Mouse (Mus musculus): ENCODE measurements around the gene Dtd1. TPM values are rescaled to one million over a fixed set of nuclear protein-coding genes. Genes with fewer than 3 reads are reported as not detected.

Gene Dtd1
- polyA plus RNA-seq (2015; fragmentation: Nextera tagmentation; extraction: Ambion mirVana): 34.6 and 34.9 TPM in 2 replicates

DNA sequence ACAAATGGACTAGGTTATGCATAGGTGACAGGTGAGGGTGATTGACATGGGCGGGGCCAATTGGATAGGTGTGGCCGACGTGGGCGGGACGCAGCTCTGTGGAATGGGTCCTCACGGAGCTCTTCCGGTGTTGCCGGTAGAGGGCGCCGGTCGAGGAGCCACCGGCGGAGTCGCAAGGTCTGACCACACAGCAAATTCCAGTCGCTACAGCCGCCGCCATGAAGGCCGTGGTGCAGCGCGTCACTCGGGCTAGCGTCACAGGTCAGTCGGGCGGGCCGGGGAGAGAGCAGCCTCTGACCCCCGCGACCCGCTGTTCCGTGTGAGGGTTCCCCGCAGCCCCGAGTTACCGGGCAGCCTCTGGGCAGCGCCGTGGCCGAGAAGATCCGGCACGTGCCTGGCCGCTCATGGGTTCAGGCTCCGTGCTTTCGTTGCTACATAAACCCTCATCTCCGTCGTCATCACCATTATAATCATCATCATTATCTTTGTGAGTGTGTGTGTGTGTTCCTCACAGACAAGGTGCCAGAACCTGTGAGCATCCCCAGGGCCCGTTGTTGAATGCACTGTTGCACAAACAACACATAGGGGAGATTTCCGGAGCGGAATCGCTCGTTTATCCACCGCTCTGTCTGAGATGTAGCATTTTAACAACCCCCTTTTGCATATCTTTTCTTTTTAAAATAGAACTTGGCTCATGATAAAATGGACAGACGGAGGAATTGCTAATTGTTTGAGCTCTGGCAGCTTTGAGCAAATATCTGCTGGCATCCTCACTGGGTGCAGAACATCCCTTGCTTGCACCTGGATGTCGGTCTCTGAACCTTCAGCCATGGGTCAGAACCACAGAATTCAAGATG, at the start of gene Dtd1:
Gene Dtd1 (plus strand): TSS at position 67 of the 857 bp plus-strand sequence.
- H3K4me3 ChIP-seq (ENCODE audit: low read depth, low read length): peak within 1 kb of the TSS; percentile 66
- H3K9ac ChIP-seq (ENCODE audit: low read length): peak within 1 kb of the TSS; percentile 86
- no peaks in the 10 kb centered on the region for H3K36me3 ChIP-seq (ENCODE audit: control insufficient read depth, insufficient read depth, low read length)
- no peaks in the 10 kb centered on the region for H3K4me1 ChIP-seq (replicated peaks; ENCODE audit: control insufficient read depth, insufficient read depth)
- ATAC-seq (ENCODE audit: low FRiP score, low TSS enrichment) (peak; percentile 98), DNase-seq (ENCODE audit: low spot score) (peak; percentile 93)
- no peaks in the 10 kb centered on the region for H3K27me3 ChIP-seq (ENCODE audit: control insufficient read depth, insufficient read depth, low read length)
- H3K27ac ChIP-seq (replicated peaks): peak within 1 kb of the TSS; percentile 61; the same call in 1 of the 2 replicates
- H3K4me2 ChIP-seq (replicated peaks; ENCODE audit: low read depth): peak within 1 kb of the TSS; percentile 74
- H3K9me3 ChIP-seq (ENCODE audit: control insufficient read depth, low read length): no peaks in the 10 kb centered on the region
- 2% methylated on average over 50 of the region's 50 CpGs for WGBS
- TF ChIP-seq EP300 (optimal IDR thresholded peaks at IDR 0.05): no peak
- TF ChIP-seq CTCF (IDR thresholded peaks at IDR 0.05; ENCODE audit: low read depth): peak; percentile 88

DNA sequence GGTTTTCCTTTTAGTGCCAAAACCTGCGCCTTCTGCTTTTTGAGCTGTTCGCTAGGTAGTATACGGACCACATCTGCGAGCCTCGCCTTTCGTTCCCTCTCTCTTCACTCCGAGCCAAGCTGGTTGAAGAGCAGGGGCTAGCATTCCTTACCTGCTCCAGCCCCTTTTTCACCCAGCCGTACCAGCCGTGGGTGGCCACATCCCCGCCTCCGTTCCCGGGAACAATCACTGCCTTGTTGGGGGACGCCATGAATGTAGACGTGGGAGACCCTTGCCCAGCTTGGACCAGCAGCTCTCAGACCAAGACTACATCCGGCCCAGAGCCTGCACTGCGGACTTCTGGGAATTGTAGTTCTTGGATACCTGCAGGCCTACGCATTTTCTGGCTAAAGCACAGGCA, 49.2 kb upstream of the Dtd1 start, which contains the start of gene Rbbp9:
Gene Rbbp9 (minus strand): TSS at position 341 of the 400 bp plus-strand sequence.
- TF ChIP-seq EP300 (optimal IDR thresholded peaks at IDR 0.05): no peak
- no peak for TF ChIP-seq CTCF (IDR thresholded peaks at IDR 0.05; ENCODE audit: low read depth)
- 0% methylated on average over 17 of the region's 17 CpGs for WGBS
- Histone ChIP-seq H3K4me3 (ENCODE audit: low read depth, low read length) (peak within 1 kb of the TSS; percentile 74), H3K4me1 (replicated peaks; ENCODE audit: control insufficient read depth, insufficient read depth) (no peaks in the 10 kb centered on the region), H3K27ac (replicated peaks) (peak within 1 kb of the TSS; percentile 78), H3K36me3 (ENCODE audit: control insufficient read depth, insufficient read depth, low read length) (no peaks in the 10 kb centered on the region), H3K9me3 (ENCODE audit: control insufficient read depth, low read length) (no peaks in the 10 kb centered on the region), H3K4me2 (replicated peaks; ENCODE audit: low read depth) (peak within 1 kb of the TSS; percentile 64), H3K9ac (ENCODE audit: low read length) (peak within 1 kb of the TSS; percentile 79), H3K27me3 (ENCODE audit: control insufficient read depth, insufficient read depth, low read length) (no peaks in the 10 kb centered on the region)
- DNase-seq (ENCODE audit: low spot score) (peak; percentile 66), ATAC-seq (ENCODE audit: low FRiP score, low TSS enrichment) (peak; percentile 83)

GRCm38 (mm10) chr2:144553905-144554304, 45.8 kb upstream of the Dtd1 start:
- no peak overlapping the region for H3K4me2 ChIP-seq (replicated peaks; ENCODE audit: low read depth)
- ATAC-seq (ENCODE audit: low FRiP score, low TSS enrichment): no peak
- no peak for DNase-seq (ENCODE audit: low spot score)
- no peak overlapping the region for H3K4me3 ChIP-seq (ENCODE audit: low read depth, low read length)
- no peak overlapping the region for H3K9ac ChIP-seq (ENCODE audit: low read length)
- TF ChIP-seq EP300 (optimal IDR thresholded peaks at IDR 0.05) (no peak), CTCF (IDR thresholded peaks at IDR 0.05; ENCODE audit: low read depth) (no peak)
- no peaks in the 10 kb centered on the region for H3K36me3 ChIP-seq (ENCODE audit: control insufficient read depth, insufficient read depth, low read length)
- no peaks in the 10 kb centered on the region for H3K9me3 ChIP-seq (ENCODE audit: control insufficient read depth, low read length)
- no peak overlapping the region for H3K27ac ChIP-seq (replicated peaks)
- WGBS: 95% methylated on average over 3 of the region's 3 CpGs
- no peaks in the 10 kb centered on the region for H3K4me1 ChIP-seq (replicated peaks; ENCODE audit: control insufficient read depth, insufficient read depth)
- no peaks in the 10 kb centered on the region for H3K27me3 ChIP-seq (ENCODE audit: control insufficient read depth, insufficient read depth, low read length)

- peak overlapping the region; percentile 74 for H3K9ac ChIP-seq (ENCODE audit: low read length)
- peak overlapping the region; percentile 62 for H3K4me2 ChIP-seq (replicated peaks; ENCODE audit: low read depth)
- ATAC-seq (ENCODE audit: low FRiP score, low TSS enrichment): peak; percentile 45; the same call in 1 of the 2 replicates
- H3K36me3 ChIP-seq (ENCODE audit: control insufficient read depth, insufficient read depth, low read length): no peaks in the 10 kb centered on the region
- H3K9me3 ChIP-seq (ENCODE audit: control insufficient read depth, low read length): no peaks in the 10 kb centered on the region
- TF ChIP-seq EP300 (optimal IDR thresholded peaks at IDR 0.05): no peak
- no peak; the same call in 1 of the 2 replicates for TF ChIP-seq CTCF (IDR thresholded peaks at IDR 0.05; ENCODE audit: low read depth)
- no peaks in the 10 kb centered on the region for H3K4me1 ChIP-seq (replicated peaks; ENCODE audit: control insufficient read depth, insufficient read depth)
- peak overlapping the region; percentile 76 for H3K4me3 ChIP-seq (ENCODE audit: low read depth, low read length)
- no peaks in the 10 kb centered on the region for H3K27me3 ChIP-seq (ENCODE audit: control insufficient read depth, insufficient read depth, low read length)
- under 1% methylated on average over 14 of the region's 14 CpGs for WGBS
- H3K27ac ChIP-seq (replicated peaks): peak overlapping the region; percentile 95
- no peak for DNase-seq (ENCODE audit: low spot score)
Observed at GRCm38 (mm10) chr2:144555286-144555819, 44.3 kb upstream of the Dtd1 start.

DNA sequence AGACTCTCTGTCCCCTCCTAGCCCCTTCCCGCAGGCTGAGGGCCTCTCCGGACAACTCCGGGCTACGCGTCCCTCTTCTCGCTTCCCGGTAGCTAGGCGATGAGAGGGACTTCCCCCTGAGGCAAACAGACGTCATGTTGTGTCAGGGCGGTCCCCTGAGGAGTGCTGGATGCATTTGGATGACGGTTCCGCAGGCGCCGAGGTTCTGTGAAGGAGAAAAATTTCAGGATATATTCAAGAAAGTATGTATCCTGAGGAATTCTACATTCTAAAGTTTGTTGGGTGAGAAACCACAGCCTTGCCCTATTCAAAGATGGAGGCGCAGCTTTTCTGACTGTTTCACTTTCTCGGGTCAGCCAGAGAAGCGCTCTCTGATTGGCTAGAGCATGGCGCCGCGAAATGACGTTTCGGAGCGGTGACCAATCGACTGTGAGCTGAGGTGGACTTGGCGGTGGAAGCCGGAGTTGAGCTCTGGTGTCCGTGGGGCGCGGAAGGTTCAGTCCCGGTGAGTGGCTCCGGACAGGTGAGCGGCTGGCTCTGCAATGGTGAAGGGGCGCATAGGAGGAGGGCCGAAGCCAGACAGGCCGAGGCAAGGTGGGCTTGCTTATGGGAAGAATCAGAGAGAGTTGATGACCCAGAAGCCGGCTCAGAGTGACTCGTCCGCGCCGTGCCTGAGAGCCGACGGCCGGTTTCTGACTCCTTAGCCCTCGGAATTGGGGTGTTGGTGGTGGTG, 43.7 kb upstream of the Dtd1 start, which contains the start of gene Sec23b:
Gene Sec23b (plus strand): TSS at position 410 of the 733 bp plus-strand sequence.
- Histone ChIP-seq H3K36me3 (ENCODE audit: control insufficient read depth, insufficient read depth, low read length) (no peaks in the 10 kb centered on the region), H3K4me2 (replicated peaks; ENCODE audit: low read depth) (peak within 1 kb of the TSS; percentile 62), H3K4me3 (ENCODE audit: low read depth, low read length) (peak within 1 kb of the TSS; percentile 76), H3K9me3 (ENCODE audit: control insufficient read depth, low read length) (no peaks in the 10 kb centered on the region), H3K9ac (ENCODE audit: low read length) (peak within 1 kb of the TSS; percentile 78), H3K27ac (replicated peaks) (peak within 1 kb of the TSS; percentile 95), H3K27me3 (ENCODE audit: control insufficient read depth, insufficient read depth, low read length) (no peaks in the 10 kb centered on the region), H3K4me1 (replicated peaks; ENCODE audit: control insufficient read depth, insufficient read depth) (no peaks in the 10 kb centered on the region)
- ATAC-seq (ENCODE audit: low FRiP score, low TSS enrichment) (peak; percentile 99), DNase-seq (ENCODE audit: low spot score) (peak; percentile 97)
- WGBS: under 1% methylated on average over 44 of the region's 44 CpGs
- no peak for TF ChIP-seq EP300 (optimal IDR thresholded peaks at IDR 0.05)
- TF ChIP-seq CTCF (IDR thresholded peaks at IDR 0.05; ENCODE audit: low read depth): 0 out of 2 replicates have a peak, but pooled peaks have one; percentile 10
